Mouse (Mus musculus): Measurements from ENCODE around the gene Mrpl19.

DNA sequence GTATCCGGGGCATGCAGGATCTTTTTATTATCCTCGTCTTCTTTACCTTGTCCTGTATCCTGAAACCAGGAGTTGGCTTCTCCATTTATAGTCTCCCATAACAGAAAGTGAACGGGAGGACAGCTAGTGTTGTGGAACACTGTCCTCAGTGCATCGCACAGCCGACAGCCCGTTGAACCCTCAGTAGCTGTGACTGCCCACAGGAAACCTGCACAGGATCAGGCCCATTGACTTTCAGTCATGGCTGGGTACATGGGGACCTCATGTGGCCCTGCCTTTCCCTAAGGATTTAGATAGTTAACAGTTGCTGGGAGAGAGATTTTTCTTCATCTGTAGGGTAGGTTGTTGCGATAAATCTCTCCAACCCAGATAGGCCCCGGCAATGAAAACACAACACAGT is 6.8 kb upstream of the Mrpl19 start:
- TF ChIP-seq CTCF (IDR thresholded peaks at IDR 0.05; ENCODE audit: low read depth, low read length) (no peak), GATA1 (IDR thresholded peaks at IDR 0.05; ENCODE audit: borderline replicate concordance, low read length) (no peak), POLR2AphosphoS5 (IDR thresholded peaks at IDR 0.05; ENCODE audit: insufficient replicate concordance, low read depth, low read length) (no peak)
